Mouse (Mus musculus) adrenal gland, adult 8-10 months (tissue): ENCODE results near the gene Gm5741. TPM values are rescaled to one million over a fixed set of nuclear protein-coding genes. Genes with fewer than 3 reads are reported as not detected.

ENCODE experiments used
- DNase-seq: peaks from one replicate; pipeline ENCODE4 v3.0.0; 2022
- microRNA-seq, 2 experiments: library from miRNA; unstranded; fragments of <30 nt; microRNA quantifications; one replicate each; pipeline ENCODE4 v1.2.0; 2022
- total RNA-seq, 4 experiments: library from RNA; stranded (reverse); gene quantifications; 2 replicates each; pipeline ENCODE4 v1.2.4; 2022

Gene Gm5741
- total RNA-seq, 4 experiments from 2014 or later: 1.3 TPM; not detected in 3

DNA sequence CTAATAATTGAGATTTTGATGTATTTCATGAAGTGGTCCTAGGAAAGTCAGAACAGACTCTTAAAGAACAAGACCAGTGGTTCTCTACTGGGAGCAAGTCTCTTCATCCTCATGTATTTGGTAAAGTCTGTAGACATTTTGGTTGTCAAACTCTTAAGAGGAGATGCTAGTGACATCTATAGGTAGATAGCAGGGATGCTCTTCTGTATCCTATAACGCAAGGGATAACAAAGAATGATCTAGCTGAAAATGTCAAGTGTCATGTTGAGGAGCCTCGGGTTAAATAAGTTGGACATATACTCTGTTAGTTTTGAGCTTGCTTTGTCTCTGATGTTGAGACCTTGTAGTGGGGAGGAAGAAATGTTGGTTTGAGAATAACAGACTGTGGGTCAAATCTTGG lies 39.9 kb downstream of the Gm5741 start:
- DNase-seq: no peak

DNA sequence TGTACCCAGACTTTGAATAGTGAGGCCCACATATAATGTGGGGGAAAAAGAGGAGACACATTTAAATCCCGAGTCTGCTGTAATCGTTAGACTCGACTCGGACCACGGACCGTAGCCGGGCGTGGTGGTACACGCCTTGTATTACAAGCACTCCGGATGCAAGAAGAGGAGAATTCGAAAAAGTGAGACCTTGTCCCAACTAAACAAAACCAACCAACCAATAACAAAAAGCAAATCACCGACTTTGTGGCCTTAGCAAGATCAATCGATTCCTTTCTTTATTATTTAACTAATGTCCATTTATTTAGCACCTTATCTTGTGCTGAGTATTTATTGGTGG lies 40.3 kb downstream of the Gm5741 start:
- no peak for DNase-seq

DNA sequence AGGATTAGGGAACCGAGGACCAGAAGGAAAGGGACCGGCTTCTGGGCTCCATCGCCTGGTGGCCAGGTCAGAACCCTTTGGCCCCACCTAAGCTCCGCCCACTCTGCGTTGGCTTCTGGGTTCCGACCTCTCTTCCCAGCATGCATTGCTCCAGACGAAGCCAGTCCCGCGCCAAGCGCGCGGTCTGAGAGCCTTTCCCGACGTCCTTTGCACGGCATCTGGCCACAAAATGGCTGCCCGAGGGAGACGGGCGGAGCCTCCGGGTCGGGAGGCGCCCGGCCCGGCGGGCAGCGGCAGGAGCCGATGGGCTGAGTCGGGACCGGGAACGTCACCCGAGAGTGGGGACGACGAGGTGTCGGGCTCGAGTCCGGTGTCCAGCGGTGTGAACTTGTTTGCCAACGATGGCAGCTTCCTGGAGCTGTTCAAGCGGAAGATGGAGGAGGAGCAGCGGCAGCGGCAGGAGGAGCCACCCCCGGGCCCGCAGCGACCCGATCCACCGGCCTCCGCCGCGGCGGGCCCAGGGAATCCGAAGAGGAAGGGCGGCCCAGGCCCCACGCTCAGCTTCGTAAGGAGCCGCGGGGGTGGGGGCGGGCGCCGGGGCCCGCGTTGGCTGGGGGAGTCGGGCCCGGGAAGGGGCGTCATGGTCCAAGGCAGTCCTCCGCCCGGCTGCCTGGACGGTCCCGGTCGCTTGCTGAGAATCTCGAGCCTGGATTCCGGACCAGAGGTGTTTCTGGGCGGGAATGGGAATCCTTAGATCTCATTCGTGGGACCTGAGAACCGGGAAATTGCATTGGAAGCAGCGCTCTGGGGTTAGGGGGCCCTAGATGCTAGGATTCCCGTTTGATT lies 40.9 kb downstream of the Gm5741 start, which contains the start of gene Trir:
Gene Trir, plus strand, starts transcription at position 154 of the 846 bp plus-strand sequence.
- peak; percentile 96 for DNase-seq

DNA sequence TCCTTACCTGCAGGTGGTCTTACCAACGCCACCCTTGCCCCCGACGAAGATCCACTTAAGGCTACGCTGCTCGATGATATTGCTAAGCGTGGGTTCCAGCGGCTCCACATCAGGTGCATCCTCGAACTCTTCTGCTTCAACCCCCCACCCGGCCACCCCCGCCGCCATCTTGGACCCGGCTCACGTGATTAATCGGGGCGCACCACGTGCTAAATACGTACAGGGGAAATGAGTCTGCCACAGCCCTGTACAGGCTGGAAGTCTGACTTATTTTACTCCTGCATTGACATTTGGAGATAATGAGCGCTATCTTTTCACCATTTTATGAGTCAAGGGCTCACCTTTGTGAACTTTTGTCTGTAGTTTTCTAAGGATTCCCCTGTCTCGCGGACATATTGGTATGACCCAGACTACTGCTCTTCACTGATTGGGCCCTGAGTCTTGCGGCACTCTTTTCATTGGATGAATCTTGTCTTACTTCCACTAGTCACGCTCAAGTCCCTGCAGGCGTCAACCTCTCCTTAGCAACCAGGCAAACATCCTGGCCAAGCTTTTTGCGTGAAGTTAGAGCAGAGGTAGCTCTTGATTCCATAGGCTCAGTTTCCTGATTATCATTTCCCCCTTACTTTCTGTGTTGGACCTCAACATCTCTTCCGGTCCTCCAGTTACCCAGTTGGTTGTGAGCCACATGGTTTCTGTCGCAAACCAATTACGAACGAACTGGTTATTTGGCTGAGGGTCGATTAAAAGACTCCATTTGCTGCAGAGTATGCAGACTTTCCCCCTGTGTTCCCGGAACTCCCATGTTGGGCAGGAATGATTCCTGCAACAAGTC lies 42.5 kb downstream of the Gm5741 start, which contains the start of gene Asna1:
Gene Asna1, minus strand, starts transcription at position 184 of the 835 bp plus-strand sequence.
- peak; percentile 84 for DNase-seq

GRCm38 (mm10) chr8:85023846-85024245 lies 43.9 kb downstream of the Gm5741 start:
- no peak for DNase-seq

GRCm38 (mm10) chr8:85021514-85022055 lies 46.2 kb downstream of the Gm5741 start:
- no peak for DNase-seq

Small RNAs within 50 kb of the gene (microRNA-seq; reads per million reads assigned to microRNA genes)
- gene Gm23388 (0 to 0.35 reads per million in 2 experiments), gene Mir7070 (0.53 to 0.84 reads per million in 2 experiments)

Other genes with a start within 250 kb of the Gm5741 start
- 10 to 100 TPM; 11.2 to 14.9 (median 12.5) TPM for gene Dand5, start 245.2 kb downstream of the Gm5741 start, total RNA-seq
- 10 to 100 TPM; 63.6 to 68.4 (median 66.2) TPM for gene Gadd45gip1, start 236.5 kb downstream of the Gm5741 start, total RNA-seq
- 100 to 1,000 TPM; 107 to 125 (median 111) TPM for gene Rad23a, start 227.3 kb downstream of the Gm5741 start, total RNA-seq
- gene Calr, start 221.0 kb downstream of the Gm5741 start, total RNA-seq: 100 to 1,000 TPM; 629 to 719 (median 673) TPM
- 10 to 100 TPM; 59.9 to 76.8 (median 68.0) TPM for gene Farsa, start 211.0 kb downstream of the Gm5741 start, total RNA-seq
- 1 to 10 TPM; 6.1 to 9.1 (median 7.1) TPM for gene Syce2, start 195.9 kb downstream of the Gm5741 start, total RNA-seq
- 10 to 100 TPM; 51.9 to 66.4 (median 60.4) TPM for gene Gcdh, start 174.1 kb downstream of the Gm5741 start, total RNA-seq
- gene Klf1, start 166.1 kb downstream of the Gm5741 start, total RNA-seq: under 1 TPM in 2 of 4 experiments, not detected in 2; 0.22 to 0.24 TPM
- gene Dnase2a, start 159.4 kb downstream of the Gm5741 start, total RNA-seq: 10 to 100 TPM; 12.5 to 28.7 (median 22.2) TPM
- gene Mast1, start 130.6 kb downstream of the Gm5741 start, total RNA-seq: 1 to 10 TPM; 2.1 to 9.2 (median 5.9) TPM
- under 1 TPM in 2 of 4 experiments, not detected in 2; 0.28 to 0.40 TPM for gene Rtbdn, start 121.0 kb downstream of the Gm5741 start, total RNA-seq
- gene Gm49661, start 98.5 kb downstream of the Gm5741 start, total RNA-seq: 1 to 10 TPM in 2 of 4 experiments, not detected in 2; 1.7 to 2.3 TPM
- gene Prdx2, start 98.4 kb downstream of the Gm5741 start, total RNA-seq: 100 to 1,000 TPM; 651 to 758 (median 708) TPM
- 100 to 1,000 TPM in 3 of 4 experiments, 10 to 100 TPM in 1; 89.0 to 142 (median 110) TPM for gene Rnaseh2a, start 98.2 kb downstream of the Gm5741 start, total RNA-seq
- 100 to 1,000 TPM in 1 of 4 experiments, 10 to 100 TPM in 3; 39.9 to 211 (median 52.4) TPM for gene Junb, start 89.3 kb downstream of the Gm5741 start, total RNA-seq
- 10 to 100 TPM in 2 of 4 experiments, 1 to 10 TPM in 2; 6.2 to 12.7 (median 10.5) TPM for gene Hook2, start 77.4 kb downstream of the Gm5741 start, total RNA-seq
- not detected for gene Best2, start 53.5 kb downstream of the Gm5741 start, total RNA-seq
- 100 to 1,000 TPM in 2 of 4 experiments, 10 to 100 TPM in 2; 96.4 to 107 (median 101) TPM for gene Asna1, start 42.7 kb downstream of the Gm5741 start, total RNA-seq
- gene Trir, start 41.2 kb downstream of the Gm5741 start, total RNA-seq: 100 to 1,000 TPM; 134 to 159 (median 155) TPM
- gene Tnpo2, start 31.1 kb downstream of the Gm5741 start, total RNA-seq: 10 to 100 TPM; 67.7 to 85.8 (median 73.5) TPM
- gene Fbxw9, start 7.9 kb downstream of the Gm5741 start, total RNA-seq: 10 to 100 TPM; 15.0 to 29.6 (median 21.6) TPM
- gene Dhps, start 3.8 kb upstream of the Gm5741 start, total RNA-seq: 10 to 100 TPM; 31.4 to 41.2 (median 33.2) TPM
- gene Wdr83os, start 12.8 kb upstream of the Gm5741 start, total RNA-seq: 10 to 100 TPM; 76.0 to 87.7 (median 81.1) TPM
- gene Wdr83, start 13.3 kb upstream of the Gm5741 start, total RNA-seq: 10 to 100 TPM; 22.6 to 30.1 (median 29.2) TPM
- gene Man2b1, start 15.3 kb upstream of the Gm5741 start, total RNA-seq: 10 to 100 TPM; 53.4 to 60.8 (median 54.3) TPM
- 1 to 10 TPM; 1.7 to 2.4 (median 1.9) TPM for gene Zfp791, start 55.1 kb upstream of the Gm5741 start, total RNA-seq
- not detected for gene Cks1brt, start 83.9 kb upstream of the Gm5741 start, total RNA-seq
- gene Olfr371, start 158.0 kb upstream of the Gm5741 start, total RNA-seq: not detected
- gene Orc6, start 231.7 kb upstream of the Gm5741 start, total RNA-seq: 10 to 100 TPM; 11.2 to 16.0 (median 14.5) TPM
- 100 to 1,000 TPM in 2 of 4 experiments, 10 to 100 TPM in 2; 94.1 to 113 (median 105) TPM for gene Vps35, start 231.8 kb upstream of the Gm5741 start, total RNA-seq